Mouse (Mus musculus) liver, adult 2 months (tissue): Measurements from ENCODE around the gene Ak5.

ENCODE experiments used
- CTCF ChIP-seq: fragments of 200-500 bp; IDR thresholded peaks from 2 replicates; pipeline ENCODE4 v1.5.1; 2011; ENCODE audit warnings: low read depth, low read length, control low read depth
- POLR2A ChIP-seq: fragments of 200-500 bp; IDR thresholded peaks from 2 replicates; pipeline ENCODE4 v1.6.1; 2011; ENCODE audit warnings: low read length, control low read depth; ENCODE audit not compliant: insufficient read depth; ENCODE audit errors: extremely low read depth

DNA sequence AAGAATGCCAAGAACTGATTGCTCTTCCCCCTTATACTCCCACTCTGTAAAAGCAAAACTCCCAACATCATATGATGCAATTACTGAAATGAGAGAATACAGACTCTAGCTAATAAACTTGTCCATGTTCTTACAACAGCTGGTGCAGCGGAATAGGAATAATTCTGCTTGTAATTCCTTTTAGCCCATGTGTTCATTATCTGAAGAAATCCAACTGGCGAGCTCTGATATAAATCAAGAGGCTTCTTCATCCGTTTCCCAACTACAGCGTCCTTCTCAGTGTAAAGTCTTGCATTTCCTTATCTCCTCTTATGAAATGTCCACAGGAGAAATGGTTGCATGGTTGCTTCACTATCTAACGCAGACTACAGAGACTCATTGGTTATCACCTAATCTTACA lies 59.1 kb downstream of the Ak5 start:
- TF ChIP-seq CTCF (no peak), POLR2A (no peak)
